Mouse (Mus musculus) retina, adult 2 months (tissue): ENCODE data around the gene Trip11.

Experiments
- DNase-seq: peaks from one replicate; pipeline ENCODE4 v3.0.0-alpha.2; 2012; ENCODE audit warnings: low read depth, low spot score

Trip11 gene

DNA sequence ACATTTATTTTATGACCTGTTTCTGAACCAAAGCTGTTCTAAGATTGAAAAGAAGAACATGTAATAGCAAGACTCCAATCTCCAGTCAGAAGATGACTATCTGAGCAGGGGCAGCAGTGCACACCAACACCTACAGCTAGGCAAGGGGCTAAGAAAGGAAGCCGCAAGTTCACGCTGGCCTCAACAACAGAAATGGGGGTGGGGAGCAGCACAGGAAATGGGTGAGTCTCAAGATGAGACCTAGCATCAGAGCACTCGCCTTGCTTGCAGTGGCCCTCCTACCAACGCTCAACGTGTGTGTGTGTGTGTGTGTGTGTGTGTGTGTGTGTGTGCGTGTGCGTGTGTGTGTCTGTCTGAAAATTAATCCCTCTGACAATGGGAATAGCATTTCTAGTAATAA lies 16.0 kb downstream of the Trip11 start:
- no peak for DNase-seq

DNA sequence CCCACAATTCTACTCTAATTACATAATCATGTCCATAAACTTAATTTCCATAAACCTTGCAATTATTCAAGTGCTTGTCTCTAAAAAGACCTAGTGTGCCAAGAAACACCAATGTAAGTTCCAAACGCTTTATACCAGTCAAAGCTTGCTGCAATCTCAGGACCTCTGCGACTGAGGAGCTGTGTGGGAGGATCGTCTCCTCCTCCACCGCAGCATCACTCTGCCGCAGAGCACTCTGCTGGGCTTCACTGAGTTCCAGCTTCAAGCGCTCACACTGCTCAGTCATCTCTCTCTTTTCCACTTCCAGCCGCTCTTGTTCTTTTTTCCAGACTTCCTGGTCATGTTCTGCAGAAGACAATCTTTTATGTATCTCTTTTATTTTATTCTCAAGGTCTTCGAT lies 19.8 kb downstream of the Trip11 start:
- no peak for DNase-seq

DNA sequence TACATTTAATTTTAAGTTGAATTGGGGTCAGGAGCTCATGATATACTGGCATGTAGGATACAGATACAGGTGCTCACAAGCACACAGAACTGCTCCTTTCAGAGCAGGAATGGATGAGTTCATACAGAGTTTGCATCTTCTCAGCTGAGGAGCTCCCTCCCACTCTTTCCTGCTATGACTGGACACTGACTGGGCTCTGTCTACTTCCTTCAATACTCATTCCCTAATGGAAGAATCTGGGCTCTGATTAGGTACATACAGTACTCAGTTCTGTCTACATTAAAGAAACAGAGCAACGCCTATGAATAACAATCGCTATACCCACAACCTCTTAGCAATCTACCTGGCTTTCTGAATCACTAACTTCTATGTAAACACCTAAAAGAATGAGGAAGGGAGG lies 20.2 kb downstream of the Trip11 start:
- DNase-seq = no peak

DNA sequence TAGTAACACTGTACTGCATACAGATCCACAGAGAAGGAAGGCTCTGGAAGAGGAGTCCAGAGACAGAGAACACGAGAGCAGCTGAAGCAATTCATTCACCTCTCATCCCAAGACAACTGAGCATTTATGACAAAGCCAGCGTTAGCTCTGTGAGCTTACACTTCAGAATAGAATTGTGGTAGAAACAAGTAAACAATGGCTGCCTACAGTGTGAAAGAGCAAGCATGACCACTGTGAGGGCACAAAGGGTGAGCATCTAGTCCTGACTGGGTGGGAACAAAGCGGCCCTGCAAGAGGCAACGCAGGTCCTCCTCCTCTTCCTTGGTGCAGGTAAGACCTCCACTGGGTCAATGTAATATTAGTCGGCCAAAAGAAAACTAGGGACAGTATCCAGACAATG lies 22.0 kb downstream of the Trip11 start:
- DNase-seq = no peak

DNA sequence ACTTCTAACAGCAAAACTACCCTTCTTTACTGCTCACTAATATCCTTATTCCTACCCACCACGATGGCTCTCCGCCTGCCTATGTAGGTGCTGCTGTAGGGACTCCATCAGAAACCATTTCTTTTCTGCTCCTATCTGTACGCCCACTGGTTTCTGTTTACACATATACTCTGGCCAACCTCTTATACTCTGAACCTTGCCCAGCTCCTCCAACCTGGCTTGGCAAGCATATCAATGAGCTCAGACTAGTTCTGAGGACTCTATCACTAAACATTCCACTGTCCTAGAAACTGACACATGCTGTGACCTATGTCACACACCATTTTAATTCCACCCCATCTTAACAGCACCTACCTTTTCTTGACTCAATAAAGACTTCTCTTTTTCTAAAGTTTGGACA lies 23.7 kb downstream of the Trip11 start:
- DNase-seq = no peak

DNA sequence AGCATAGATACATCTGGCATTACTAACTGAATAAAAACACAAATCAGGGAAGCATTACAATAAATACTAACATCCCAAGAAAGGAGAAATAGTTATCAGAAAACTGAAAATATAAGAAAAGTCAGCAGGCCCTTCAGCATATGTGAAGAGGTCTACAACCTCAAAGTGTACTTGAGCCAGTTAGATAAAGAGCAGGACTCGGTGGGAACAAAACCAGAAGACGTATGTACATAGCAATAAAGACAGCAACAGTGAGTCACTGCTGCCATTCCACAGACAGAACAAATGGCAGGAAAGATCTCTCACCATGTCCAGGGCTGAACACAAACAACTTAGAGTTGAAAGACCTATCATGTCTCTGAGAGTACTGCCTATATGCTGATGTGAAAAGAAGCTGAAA lies 24.8 kb downstream of the Trip11 start:
- DNase-seq = no peak

DNA sequence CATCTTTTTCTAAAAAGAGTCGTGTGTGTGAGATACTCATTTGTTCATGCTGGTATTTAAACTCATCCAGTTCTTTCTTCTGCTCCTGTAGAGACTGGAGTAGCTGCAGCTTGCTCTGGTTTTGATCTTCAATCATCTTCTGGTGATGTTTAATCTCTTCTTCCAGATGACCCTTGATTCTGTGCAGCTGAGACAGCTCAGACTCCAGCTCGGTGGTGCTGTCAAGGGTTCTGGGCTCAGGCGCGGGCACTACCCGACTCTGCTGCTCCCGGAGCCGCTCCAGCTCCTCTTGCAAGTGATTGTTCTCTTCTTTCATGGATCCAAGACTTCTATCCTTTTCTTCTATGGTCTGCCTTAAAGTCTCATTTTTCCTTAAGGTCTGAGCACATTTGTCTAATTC lies 28.1 kb downstream of the Trip11 start:
- DNase-seq = no peak

DNA sequence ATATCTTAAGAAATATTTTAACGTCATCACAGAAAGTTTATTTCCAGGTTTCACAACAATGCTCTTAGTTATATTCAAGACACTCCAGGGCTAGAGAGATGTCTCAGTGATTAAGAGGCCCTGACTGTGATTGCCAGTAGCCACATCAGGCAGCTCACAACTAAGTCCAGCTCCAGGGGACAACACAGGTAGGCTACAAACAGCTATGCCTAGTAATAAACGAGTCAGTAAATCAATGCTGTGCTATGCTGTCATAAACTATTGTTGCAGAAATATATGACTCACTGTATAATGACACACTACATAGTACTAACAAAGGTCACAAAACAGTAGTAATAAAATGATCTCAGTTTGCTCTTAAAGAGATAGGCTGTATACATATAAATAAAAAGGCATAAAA lies 36.7 kb downstream of the Trip11 start:
- no peak for DNase-seq

DNA sequence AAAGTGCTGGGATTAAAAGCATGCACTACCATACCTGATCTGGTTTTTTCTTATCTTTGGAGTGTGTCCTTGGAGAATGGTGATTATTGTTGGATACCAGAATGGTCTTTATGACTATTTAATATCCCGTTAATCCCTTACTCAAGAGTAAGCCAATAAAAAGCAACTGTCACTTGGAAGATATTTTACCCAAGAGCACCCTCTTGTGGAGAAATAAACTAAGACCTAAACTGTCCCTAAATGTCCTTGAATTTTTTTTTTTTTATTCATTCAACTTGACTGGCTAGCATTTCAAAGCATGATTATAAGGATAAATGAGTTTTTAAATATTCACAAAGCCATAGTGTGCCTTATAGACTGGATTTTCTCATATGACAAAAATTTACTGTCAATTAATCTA lies 38.0 kb downstream of the Trip11 start:
- DNase-seq = peak; percentile 26

DNA sequence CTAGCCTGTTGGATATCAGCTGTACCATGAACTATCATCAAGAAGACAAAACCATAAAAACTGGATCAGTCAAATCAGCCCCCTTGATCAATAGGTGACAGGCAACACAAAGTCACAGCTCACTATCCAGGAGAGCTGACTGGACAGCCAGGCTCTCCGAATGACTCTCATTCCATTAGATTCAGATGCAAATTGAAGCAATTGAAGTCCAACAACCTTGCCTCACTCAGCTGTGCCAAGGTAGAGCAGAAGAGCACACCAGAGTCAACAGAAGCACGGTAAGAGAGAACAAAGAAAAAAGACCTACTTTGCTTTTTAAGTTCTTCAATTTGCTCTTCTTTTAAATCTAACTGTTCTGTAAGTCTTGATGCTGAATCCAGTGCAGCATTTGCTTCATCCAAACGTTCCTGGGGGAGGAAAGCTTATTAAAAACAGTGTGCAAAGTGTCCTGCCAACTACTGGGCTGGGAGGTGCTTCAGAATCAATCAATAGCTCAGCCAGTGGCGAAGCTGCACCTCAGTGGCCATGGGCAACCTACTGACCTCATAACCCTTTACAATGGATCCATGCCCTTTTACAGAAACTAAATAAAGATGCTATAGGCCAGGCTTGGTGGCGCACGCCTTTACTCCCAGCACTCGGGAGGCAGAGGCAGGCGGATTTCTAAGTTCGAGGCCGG lies 50.6 kb downstream of the Trip11 start:
- DNase-seq = no peak

DNA sequence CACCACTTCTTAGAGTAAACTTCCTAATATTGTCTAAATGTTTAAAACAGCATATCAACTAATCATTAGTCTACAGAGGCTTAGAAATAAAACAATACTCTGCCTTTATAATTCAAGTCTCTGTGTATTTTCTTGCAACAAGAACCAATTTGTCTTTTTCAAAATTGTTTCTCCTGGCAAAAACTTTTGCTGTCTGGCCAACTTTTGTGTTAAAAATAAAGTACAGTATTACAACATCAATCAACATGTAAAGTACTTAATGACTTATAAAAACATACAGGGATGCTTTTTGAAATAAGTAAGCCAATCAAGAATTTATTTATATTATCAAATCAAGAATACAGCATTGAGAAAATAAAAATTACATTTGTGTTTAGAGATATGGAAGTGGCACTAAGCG lies 52.8 kb downstream of the Trip11 start:
- no peak for DNase-seq

DNA sequence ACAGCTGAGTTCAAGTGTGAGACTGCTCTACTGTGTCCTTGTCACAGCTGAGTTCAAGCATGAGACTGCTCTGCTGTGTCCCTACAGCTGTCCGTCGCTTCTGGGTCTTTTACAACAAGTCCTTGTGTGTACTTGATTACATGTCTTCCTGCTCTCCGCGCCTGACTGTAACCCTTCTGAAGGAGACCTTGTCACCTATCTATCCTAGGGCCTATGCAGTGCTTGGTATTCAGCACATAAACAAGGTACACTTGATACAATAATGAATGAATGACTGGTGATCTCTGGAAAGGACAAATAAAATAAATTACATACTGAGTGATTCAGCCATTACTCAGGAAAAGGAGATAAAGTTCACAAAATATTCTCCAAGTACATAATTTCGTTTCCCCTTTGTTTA lies 55.1 kb downstream of the Trip11 start:
- DNase-seq = no peak

DNA sequence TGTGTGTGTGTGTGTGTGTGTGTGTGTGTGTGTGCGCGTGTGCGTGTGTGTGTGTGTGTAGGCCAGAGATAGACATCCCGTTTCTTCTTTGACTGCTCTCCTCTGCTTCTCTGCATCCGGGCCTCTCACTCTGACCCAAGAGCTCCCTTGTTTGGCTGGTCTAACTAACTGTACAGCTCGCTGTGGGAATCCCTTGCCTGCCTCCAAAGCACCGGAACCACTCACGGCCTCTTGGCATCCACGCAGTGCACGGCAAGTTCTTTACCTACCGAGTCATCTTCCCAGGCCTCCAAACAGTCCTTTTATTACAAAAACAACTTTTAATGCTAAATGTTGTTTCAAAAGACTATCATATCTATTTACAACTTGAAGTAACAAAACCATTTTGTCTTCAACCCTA lies 58.7 kb downstream of the Trip11 start:
- no peak for DNase-seq

DNA sequence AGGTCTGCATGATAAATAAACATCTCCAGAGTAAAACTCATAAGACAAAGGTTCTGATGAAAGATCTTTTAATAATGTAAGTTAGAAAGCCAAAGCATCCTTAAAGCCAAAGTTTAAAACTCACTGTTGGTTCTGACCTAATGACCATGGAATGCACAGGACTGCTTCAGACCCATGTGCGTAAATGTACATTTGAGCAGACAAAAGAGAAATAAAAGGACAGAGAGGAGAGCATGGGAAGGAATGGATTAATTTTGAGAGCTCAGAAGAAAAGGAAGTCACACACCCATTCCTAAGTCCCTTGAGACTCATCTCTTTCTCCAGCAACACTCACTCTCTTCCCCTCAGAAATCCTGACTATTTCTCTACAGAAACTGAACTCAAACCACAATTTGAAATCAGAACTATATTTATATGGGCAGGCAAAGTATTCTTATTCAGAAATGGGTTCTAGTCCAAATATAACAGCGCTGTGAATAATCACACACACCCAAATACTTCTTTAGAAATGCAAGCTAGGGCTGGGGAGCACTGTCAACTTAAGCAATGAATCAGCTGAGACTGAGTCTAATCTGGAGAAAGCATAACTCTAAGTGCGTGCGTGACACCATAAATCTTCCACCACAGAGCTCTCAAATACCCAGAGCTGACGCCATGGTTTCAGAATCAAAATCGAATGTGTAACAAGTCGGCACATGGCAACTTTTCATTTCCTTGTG lies 61.1 kb downstream of the Trip11 start:
- no peak for DNase-seq

DNA sequence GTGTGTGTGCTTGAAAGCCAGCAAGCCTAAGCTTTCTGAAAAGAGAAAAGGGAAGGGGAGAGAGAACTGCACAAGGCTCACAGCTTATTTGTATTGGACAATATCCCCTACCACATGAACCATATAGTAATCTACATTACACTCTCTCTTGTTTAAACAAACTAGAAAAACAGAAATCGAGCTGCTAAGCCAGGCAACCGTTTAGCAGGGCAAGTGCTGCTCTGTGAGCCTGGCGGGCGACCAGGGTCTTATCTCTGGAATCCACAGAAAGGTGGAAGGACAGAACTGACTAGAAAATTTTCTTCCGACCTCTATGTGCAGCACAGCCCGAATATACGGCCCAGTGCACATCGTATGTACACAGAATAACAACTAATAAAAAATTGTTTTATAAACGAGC lies 61.8 kb downstream of the Trip11 start:
- DNase-seq = no peak

DNA sequence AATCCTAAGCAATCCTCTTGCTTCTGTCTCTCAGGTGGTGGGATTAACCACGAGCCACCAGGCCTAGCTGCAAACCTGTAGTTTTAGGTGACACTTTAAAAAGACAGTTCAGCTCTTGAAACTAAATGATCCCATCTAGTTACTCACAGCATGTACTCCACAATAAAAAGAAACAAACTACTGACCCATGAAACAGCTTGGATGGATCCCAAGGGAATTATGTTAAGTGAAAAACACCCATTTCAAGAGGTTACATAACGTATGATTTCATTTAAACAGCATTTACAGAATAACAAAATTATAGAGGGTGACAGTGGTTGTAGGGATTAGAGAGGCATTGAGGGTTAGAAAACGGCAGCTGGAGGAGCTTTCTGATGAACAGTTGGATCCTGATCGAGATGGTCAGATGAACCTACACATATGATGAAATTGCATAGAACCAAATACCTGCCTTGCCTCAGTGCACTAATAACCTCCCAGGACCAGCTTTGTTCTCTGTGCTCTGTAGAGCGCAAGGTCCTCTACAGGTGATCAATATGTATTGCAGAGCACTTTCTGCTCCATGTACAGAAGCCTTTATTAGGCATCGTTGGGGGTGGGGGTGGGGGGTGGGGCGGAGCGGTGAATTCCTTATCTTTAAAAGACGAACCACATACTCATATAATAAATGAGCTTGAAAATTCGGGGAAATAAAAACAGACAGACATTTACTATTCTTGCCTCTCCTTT lies 76.4 kb downstream of the Trip11 start:
- DNase-seq = no peak

DNA sequence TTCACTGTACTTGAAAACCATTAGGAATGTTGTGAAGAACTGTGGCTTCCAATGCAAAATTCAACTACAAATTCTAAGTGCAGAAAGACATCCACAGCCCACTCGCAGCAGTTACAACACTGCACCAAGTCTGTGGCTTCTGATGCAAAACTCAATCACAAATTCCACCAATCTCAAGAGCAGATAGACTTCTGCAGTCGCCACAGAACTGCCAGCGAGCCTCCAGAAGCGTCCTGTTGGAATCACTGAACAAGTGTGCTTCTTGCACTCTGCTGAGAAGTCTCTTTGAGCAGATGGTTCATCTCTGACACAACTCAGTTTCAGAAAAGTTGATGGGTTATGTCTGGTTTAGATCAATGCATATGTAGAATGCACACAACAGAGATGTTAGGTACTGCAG lies 78.4 kb downstream of the Trip11 start:
- DNase-seq = no peak

DNA sequence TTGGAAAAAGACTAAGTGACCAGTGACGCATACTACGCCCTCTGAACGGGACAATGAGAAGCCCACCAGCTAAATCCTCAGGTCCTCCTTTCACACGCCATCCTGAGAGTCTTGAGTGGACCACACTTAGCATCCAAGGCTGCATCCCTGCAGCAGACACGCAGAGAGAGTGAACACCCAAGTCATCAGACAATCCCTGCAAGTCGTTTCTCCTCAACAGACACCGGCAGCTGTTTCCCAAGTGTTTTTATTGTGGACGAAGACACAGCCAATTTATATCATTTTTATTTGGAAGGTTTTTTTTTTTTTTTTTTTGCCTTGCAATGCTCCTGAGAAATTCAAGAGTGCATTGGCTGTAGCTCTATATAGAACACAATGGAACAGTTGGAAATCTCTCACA lies 79.3 kb downstream of the Trip11 start:
- no peak for DNase-seq

DNA sequence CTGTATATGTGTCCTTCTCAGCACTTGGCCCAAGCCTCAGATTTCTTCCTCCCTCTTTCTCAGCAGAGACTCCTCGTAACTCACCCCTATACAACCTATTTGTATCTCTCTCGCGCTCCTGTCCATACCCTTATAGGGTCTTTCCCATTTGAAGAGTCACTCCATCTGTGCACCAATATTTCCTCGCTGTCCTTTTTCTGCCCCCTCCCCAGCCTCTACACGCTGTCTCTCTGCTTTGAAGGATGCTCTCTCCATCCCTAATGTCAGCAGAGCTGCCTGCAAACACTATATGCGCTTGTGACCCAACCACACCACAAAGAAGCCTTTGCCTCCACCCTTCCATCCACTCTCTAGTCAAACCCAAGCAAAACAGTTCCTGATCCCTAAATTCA lies 80.0 kb downstream of the Trip11 start:
- DNase-seq = no peak

DNA sequence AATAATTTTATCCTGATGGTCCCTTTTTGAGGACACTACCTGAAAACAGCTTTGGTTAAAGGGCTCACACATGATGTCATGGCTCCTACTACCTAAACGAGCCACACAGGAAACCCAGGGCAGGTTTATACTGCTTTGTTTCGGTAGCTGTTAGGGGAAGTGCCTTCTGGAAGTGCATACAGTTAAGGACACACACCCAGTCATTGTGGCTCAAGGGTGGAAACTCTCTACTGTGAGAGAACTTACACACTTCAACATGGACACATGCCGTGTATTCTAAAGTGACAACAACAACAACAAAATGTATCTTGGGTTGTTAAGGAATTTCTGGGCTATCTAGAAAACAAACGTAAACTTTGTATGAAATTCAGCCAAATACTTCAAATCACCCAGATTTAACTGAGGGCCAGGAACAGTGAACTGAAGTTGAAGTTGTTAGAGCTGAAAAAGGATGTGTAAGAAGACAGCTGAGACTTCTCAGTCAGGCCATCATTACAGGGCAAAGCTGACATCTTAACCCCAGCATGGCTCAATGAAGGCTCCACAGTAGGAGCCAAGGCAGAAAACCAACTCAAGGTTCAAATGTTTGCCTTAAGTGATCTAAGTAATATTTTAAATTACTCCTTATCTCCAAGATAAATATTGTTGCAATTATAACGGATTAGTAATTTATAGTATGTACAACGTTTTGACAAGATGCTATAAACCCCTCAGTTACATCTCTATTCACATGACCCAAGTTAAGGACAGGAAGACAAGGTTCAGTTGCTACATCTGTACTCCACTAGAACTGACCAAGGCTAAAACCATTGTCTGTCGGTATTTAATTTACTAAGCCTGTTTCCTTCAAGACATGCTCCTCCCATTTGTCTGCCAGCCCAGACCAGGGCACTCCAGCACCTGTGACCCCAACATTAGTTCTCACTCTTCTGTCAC lies 80.6 kb downstream of the Trip11 start:
- no peak for DNase-seq

DNA sequence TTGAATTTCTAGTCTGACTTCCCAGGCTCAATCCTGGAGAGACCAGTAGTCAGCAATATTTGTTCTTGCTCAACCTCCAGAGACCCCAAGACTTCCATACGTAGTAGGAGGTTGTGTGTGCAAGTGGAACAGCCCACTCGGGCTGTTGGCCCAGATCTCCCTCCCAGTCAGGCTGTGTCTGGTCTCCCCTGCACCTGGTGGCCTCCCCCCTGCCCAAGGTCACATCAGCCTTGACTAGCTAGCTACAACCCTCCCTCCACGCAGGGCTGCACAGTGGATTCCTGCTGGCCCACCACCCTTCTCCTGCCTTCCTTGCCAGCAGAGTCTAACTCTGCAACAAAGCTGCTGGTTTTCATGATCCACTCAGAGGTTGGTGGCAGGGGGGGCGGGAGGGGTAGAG lies 81.8 kb downstream of the Trip11 start:
- DNase-seq = no peak

DNA sequence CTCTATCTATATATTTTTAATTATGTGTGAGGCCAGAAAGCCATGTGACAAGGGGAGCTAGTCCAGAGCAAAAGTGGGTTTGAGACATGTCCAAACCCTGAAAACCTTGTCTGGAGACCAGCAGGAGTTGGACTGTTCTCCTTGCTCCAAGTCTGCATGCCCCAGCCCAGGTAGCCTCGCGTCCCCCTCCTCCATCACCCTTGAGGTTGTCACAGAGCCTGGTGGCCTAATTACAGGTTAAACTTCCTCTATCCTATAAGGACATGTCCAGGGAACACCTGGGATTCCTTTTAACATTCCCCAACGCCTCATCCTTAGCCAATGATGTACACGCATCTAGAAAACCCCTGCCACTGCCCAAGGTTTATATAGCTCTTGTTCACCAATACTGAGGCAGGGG lies 89.9 kb downstream of the Trip11 start:
- no peak for DNase-seq
